Mouse (Mus musculus) heart, embryonic 15.5 days (tissue): Measurements from ENCODE around the gene Pgap2. TPM values are rescaled to one million over a fixed set of nuclear protein-coding genes. Genes with fewer than 3 reads are reported as not detected.
"Not testable (repeated sequence)": the region's sequence is repeated elsewhere in the genome, so short reads cannot be mapped to it uniquely, and the experiment has no call there.

Experiments used
- ATAC-seq: fragments of 200-750 bp; cut with Nextera tagmentation; replicated peaks from 2 replicates; pipeline ENCODE4 v1.8.0; 2017; ENCODE audit warnings: low read depth, moderate TSS enrichment; ENCODE audit not compliant: insufficient number of reproducible peaks, insufficient read depth, low FRiP score
- H3K27ac ChIP-seq: fragments of 300-500 bp; sonication (generic); 2 replicates; pipeline ENCODE4 v1.5.1; 2015; ENCODE audit warnings: mild to moderate bottlenecking, inconsistent platforms
- H3K27me3 ChIP-seq: fragments of 300-500 bp; sonication (generic); 2 replicates; pipeline ENCODE4 v1.6.1; 2015; ENCODE audit warnings: inconsistent platforms
- H3K36me3 ChIP-seq: fragments of 300-500 bp; sonication (generic); 2 replicates; pipeline ENCODE4 v1.6.1; 2015; ENCODE audit warnings: mild to moderate bottlenecking, inconsistent platforms
- H3K4me1 ChIP-seq: fragments of 300-500 bp; sonication (generic); replicated peaks from 2 replicates; pipeline ENCODE4 v1.6.1; 2015; ENCODE audit warnings: inconsistent platforms
- H3K4me2 ChIP-seq: fragments of 300-500 bp; sonication (generic); 2 replicates; pipeline ENCODE4 v1.6.1; 2015; ENCODE audit warnings: inconsistent platforms, mild to moderate bottlenecking, moderate library complexity
- H3K4me3 ChIP-seq: fragments of 300-500 bp; sonication (generic); 2 replicates; pipeline ENCODE4 v1.5.1; 2015; ENCODE audit warnings: mild to moderate bottlenecking, inconsistent platforms
- H3K9ac ChIP-seq: fragments of 300-500 bp; sonication (generic); 2 replicates; pipeline ENCODE4 v1.6.1; 2015; ENCODE audit warnings: mild to moderate bottlenecking, inconsistent platforms
- H3K9me3 ChIP-seq: fragments of 300-500 bp; sonication (generic); replicated peaks from 2 replicates; pipeline ENCODE4 v1.6.1; 2016; ENCODE audit warnings: inconsistent platforms
- WGBS: fragments of 180-500 bp; shearing (Covaris S2); methylation state at CpG from one replicate; pipeline ENCODE4 v1.1.7; 2015; ENCODE audit warnings: mixed read lengths; 5-methylcytosine and 5-hydroxymethylcytosine counted together
- polyA plus RNA-seq: library from polyadenylated mRNA; unstranded; fragments of >200 nt; fragmentation: Nextera tagmentation; extraction: Ambion mirVana; gene quantifications from 2 replicates; pipeline ENCODE4 v1.2.1, GENCODE M21; 2015

The Pgap2 gene
- polyA plus RNA-seq, 1 experiment from 2014 or later, result 50.8 TPM

DNA sequence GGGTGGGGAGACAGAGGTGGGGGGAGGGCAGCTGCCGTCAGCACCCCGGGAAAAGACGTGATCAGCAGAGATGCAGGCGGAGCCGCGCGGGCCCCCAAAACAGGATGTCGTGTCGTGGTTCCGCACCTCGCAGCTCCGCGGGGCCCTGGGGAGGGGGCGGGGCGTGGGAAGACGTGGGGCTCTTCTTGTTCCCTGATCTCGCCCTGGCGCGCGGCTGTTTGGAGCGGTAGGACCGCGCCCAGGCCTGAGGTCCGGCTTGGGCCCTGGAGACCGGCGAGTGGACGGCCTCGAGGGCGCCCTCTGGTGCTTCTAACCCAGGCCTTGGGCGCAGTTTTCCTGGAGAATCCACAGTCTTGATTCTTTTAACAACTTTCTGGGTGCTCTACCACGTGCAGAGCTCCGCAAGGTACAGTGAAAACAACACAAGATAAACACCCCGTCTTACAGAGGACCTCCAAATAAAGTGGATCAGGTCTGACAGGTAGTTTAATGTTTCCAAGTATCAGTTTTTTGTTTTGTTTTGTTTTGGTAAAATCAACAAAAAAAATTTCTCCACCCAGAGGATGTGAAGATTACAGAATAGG is 40.7 kb downstream of the Pgap2 start:
- peaks cover 4% of the 10 kb centered on the region; the same call in 1 of the 2 replicates for H3K27me3 ChIP-seq
- no peaks in the 10 kb centered on the region for H3K9me3 ChIP-seq
- H3K36me3 ChIP-seq, result no peaks in the 10 kb centered on the region
- H3K27ac ChIP-seq, result peak overlapping the region; percentile 97
- peaks cover 34% of the 10 kb centered on the region for H3K4me1 ChIP-seq
- H3K9ac ChIP-seq, result peak overlapping the region; percentile 96
- WGBS, result under 1% methylated on average over 31 of the region's 33 CpGs
- ATAC-seq, result peak; percentile 81
- H3K4me2 ChIP-seq, result peak overlapping the region; percentile 79
- H3K4me3 ChIP-seq, result peak overlapping the region; percentile 93

GRCm38 (mm10) chr7:102253631-102254030 is 43.6 kb downstream of the Pgap2 start:
- WGBS, result 76% methylated on average over 1 of the region's 1 CpGs
- peaks cover 14% of the 10 kb centered on the region; the same call in 1 of the 2 replicates for H3K27me3 ChIP-seq
- no peaks in the 10 kb centered on the region for H3K9me3 ChIP-seq
- H3K36me3 ChIP-seq, result no peaks in the 10 kb centered on the region
- no peak overlapping the region for H3K4me3 ChIP-seq
- H3K9ac ChIP-seq, result no peak overlapping the region
- no peak overlapping the region for H3K4me2 ChIP-seq
- peaks cover 5% of the 10 kb centered on the region for H3K4me1 ChIP-seq
- no peak overlapping the region for H3K27ac ChIP-seq
- no peak for ATAC-seq

- WGBS, result 72% methylated on average over 3 of the region's 3 CpGs
- peaks cover 14% of the 10 kb centered on the region; the same call in 1 of the 2 replicates for H3K27me3 ChIP-seq
- H3K4me3 ChIP-seq, result no peak within 1 kb of the TSS
- no peaks in the 10 kb centered on the region for H3K36me3 ChIP-seq
- H3K4me2 ChIP-seq, result no peak within 1 kb of the TSS
- H3K27ac ChIP-seq, result no peak within 1 kb of the TSS
- H3K9me3 ChIP-seq, result no peaks in the 10 kb centered on the region
- H3K9ac ChIP-seq, result no peak within 1 kb of the TSS
- H3K4me1 ChIP-seq, result no peaks in the 10 kb centered on the region; the same call in 1 of the 2 replicates
- no peak for ATAC-seq
Measured at GRCm38 (mm10) chr7:102255954-102256353, 45.9 kb downstream of the Pgap2 start, which contains the start of gene Rhog. Rhog (minus strand) TSS chr7:102256054.

- no peak for ATAC-seq
- H3K36me3 ChIP-seq, result no peaks in the 10 kb centered on the region
- H3K4me1 ChIP-seq, result no peaks in the 10 kb centered on the region
- no peak overlapping the region for H3K4me3 ChIP-seq
- no peak overlapping the region for H3K9ac ChIP-seq
- H3K27me3 ChIP-seq, result peaks cover 14% of the 10 kb centered on the region; the same call in 1 of the 2 replicates
- 74% methylated on average over 3 of the region's 3 CpGs for WGBS
- H3K27ac ChIP-seq, result no peak overlapping the region
- no peaks in the 10 kb centered on the region for H3K9me3 ChIP-seq
- H3K4me2 ChIP-seq, result no peak overlapping the region
Measured at GRCm38 (mm10) chr7:102256636-102257035, 46.6 kb downstream of the Pgap2 start.

DNA sequence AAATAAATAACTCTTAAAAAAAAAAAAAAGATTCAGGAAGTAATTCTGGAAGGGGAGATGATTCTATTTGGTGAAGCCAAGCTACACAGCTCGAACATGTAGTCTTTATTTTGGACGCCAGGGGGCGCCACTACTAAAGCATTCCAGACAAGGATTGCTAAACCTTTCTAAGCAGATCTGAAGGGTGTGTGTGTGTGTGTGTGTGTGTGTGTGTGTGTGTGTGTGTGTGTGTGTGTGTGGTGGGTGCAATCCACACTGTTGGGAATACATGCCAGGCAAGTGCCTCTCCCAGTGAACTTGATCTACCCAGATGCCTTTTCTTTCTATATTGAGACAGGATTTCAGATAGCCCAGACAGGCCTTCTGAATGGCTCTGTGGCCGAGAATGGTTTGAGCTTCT is 48.2 kb downstream of the Pgap2 start:
- WGBS, result 12% methylated on average over 4 of the region's 4 CpGs
- Histone ChIP-seq H3K9me3 (no peaks in the 10 kb centered on the region), H3K36me3 (no peaks in the 10 kb centered on the region), H3K27ac (no peak overlapping the region), H3K4me3 (no peak overlapping the region), H3K27me3 (peaks cover 14% of the 10 kb centered on the region; the same call in 1 of the 2 replicates), H3K4me1 (no peaks in the 10 kb centered on the region), H3K4me2 (no peak overlapping the region), H3K9ac (no peak overlapping the region)
- ATAC-seq, result no peak

- WGBS, result 71% methylated on average over 3 of the region's 3 CpGs
- Histone ChIP-seq H3K9me3 (no peaks in the 10 kb centered on the region), H3K4me3 (no peak overlapping the region), H3K4me2 (no peak overlapping the region), H3K4me1 (no peaks in the 10 kb centered on the region), H3K27ac (no peak overlapping the region), H3K36me3 (no peaks in the 10 kb centered on the region), H3K27me3 (peaks cover 14% of the 10 kb centered on the region; the same call in 1 of the 2 replicates), H3K9ac (no peak overlapping the region)
- ATAC-seq, result no peak
Measured at GRCm38 (mm10) chr7:102258753-102259152, 48.7 kb downstream of the Pgap2 start.

DNA sequence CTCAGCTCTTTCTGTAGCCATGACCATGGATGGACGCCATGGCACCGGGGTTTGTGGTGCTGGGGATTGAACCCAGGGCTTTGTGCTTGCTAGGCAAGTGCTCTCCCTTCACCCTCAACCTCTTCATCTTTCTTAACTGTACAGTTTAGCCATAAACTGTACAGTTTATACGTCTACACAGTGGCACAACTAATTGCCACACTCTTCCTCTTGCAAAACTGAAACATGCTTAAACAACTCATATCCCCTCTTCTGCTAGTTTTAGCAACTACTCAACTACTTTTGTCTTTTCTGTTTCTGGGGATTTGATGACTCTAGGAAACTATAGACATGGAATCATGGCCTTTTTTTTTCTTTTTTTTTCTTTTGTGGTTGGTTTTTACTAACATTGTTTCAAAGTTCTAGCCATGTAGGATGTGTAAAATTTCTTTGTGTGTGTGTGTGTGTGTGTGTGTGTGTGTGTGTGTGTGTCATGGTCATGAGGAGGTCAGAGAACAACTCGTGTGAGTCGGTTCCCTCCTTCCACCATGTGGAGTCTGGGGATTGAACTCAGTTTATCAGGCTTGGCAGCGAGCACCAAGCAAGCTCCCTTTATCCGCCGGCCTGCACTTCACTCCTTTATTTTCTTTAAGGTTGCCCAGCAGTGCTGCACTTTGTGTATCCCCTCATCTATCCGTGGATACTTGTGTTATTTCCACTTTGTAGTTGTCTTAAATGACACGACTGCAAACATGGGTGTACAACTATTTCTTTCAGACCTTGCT is 49.9 kb downstream of the Pgap2 start:
- H3K9me3 ChIP-seq, result no peaks in the 10 kb centered on the region
- no peak overlapping the region for H3K9ac ChIP-seq
- peaks cover 21% of the 10 kb centered on the region; the same call in 1 of the 2 replicates for H3K27me3 ChIP-seq
- no peak overlapping the region for H3K27ac ChIP-seq
- no peak overlapping the region for H3K4me3 ChIP-seq
- H3K36me3 ChIP-seq, result no peaks in the 10 kb centered on the region
- 77% methylated on average over 10 of the region's 10 CpGs for WGBS
- H3K4me1 ChIP-seq, result no peaks in the 10 kb centered on the region
- no peak for ATAC-seq
- no peak overlapping the region for H3K4me2 ChIP-seq

DNA sequence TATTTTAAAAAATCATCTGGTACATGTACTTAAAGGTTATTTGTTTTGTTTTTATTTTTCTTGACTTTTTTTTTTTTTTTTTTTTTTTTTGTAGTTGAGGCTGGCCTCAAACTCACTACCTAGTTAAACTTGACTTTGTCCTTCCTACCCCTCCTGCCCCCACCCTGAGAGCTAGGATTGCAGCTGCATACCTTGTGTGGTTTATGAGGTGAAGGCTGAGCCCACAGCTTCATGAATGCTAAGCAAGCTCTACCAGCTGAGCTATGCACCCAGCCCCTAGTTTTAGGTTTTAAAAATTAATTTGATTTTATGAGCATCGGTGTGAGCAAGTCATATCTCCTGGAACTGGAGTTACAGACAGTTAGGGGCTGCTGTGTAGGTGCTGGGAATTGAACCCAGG is 50.5 kb downstream of the Pgap2 start:
- Histone ChIP-seq H3K4me3 (no peak overlapping the region), H3K27me3 (peaks cover 23% of the 10 kb centered on the region), H3K4me1 (no peaks in the 10 kb centered on the region), H3K36me3 (no peaks in the 10 kb centered on the region), H3K9ac (no peak overlapping the region), H3K9me3 (no peaks in the 10 kb centered on the region), H3K4me2 (no peak overlapping the region), H3K27ac (no peak overlapping the region)
- no peak for ATAC-seq
- 93% methylated on average over 1 of the region's 1 CpGs for WGBS

- WGBS, result 95% methylated on average over 2 of the region's 2 CpGs
Measured at GRCm38 (mm10) chr7:102263020-102263419, 53.0 kb downstream of the Pgap2 start.

DNA sequence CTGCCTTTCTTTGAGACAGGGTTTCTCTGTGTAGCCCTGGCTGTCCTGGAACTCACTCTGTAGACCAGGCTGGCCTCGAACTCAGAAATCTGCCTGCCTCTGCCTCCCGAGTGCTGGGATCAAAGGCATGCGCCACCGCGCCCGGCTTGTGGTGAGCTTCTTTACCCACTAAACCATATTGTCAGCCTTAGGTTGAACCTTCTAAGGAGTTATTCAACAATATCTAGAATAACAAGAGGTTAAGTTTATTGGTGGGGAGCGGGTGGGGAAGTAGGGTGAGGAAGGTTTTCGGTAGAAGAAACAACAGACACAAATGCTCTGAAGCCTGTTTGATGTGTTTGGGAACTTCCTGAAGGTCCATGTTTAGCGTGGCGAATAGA is 56.0 kb downstream of the Pgap2 start:
- not testable (repeated sequence) for H3K4me2 ChIP-seq, H3K9me3 ChIP-seq, H3K9ac ChIP-seq, H3K36me3 ChIP-seq, ATAC-seq, H3K27ac ChIP-seq, H3K4me3 ChIP-seq
- H3K4me1 ChIP-seq, result peaks cover 13% of the 10 kb centered on the region
- H3K27me3 ChIP-seq, result peaks cover 14% of the 10 kb centered on the region; the same call in 1 of the 2 replicates
- 88% methylated on average over 10 of the region's 10 CpGs for WGBS

More at GRCm38 (mm10) chr7:102263020-102263419, 53.0 kb downstream of the Pgap2 start:
- Histone ChIP-seq H3K9me3 (no peaks in the 10 kb centered on the region), H3K4me3 (no peak overlapping the region), H3K9ac (no peak overlapping the region), H3K36me3 (no peaks in the 10 kb centered on the region), H3K4me2 (no peak overlapping the region), H3K27me3 (peaks cover 14% of the 10 kb centered on the region; the same call in 1 of the 2 replicates), H3K4me1 (peaks cover under 1% of the 10 kb centered on the region; the same call in 1 of the 2 replicates), H3K27ac (no peak overlapping the region)
- ATAC-seq, result no peak

DNA sequence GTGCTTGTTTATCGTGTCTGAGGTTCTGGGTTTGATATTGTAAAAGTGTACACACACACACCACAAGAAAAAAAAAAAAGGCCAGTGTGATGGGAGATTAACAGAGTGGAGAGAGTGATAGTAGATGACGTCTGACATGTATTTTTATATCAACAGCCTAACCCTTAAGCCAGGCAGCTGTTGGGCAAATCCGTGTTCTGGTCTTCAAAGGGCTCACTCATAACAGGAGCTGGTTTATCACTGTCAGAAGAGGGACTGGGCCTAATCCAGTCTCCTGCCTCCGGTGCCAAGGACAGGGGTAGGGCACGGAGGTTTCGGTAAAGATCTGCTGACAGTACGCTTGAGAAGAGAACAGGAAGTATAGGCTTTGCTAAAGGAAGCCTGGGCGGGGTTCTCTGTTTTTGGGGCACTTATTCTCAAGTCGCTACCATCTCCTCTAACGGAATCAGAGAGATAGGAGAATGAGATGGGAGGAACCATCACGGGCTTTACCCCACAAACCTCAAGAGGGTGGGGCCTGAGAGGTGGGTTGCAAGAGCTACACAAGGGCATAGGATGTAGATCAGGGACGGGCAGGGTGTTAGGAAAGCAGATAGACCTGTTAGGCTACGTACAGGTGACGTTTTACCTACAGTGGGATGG is 56.5 kb downstream of the Pgap2 start:
- Histone ChIP-seq H3K9ac (no peak overlapping the region), H3K36me3 (no peaks in the 10 kb centered on the region), H3K27ac (peak overlapping the region; percentile 12; the same call in 1 of the 2 replicates), H3K4me3 (peak overlapping the region; percentile 88; the same call in 1 of the 2 replicates), H3K27me3 (peaks cover 14% of the 10 kb centered on the region; the same call in 1 of the 2 replicates), H3K4me1 (peaks cover 13% of the 10 kb centered on the region), H3K9me3 (no peaks in the 10 kb centered on the region), H3K4me2 (peak overlapping the region; percentile 85)
- WGBS, result 36% methylated on average over 14 of the region's 14 CpGs
- ATAC-seq, result peak; percentile 1; the same call in 1 of the 2 replicates
